Mouse (Mus musculus): Measurements from ENCODE around the gene Zfp710. TPM values are rescaled to one million over a fixed set of nuclear protein-coding genes. Genes with fewer than 3 reads are reported as not detected.

Gene Zfp710
- polyA plus RNA-seq, 1 experiment from 2014 or later: 12.1 TPM

Other genes starting within 250 kb of the Zfp710 start
- 0.15 TPM in 1 of 2 replicates, not detected in the other for gene Mesp1, start 231.0 kb upstream of the Zfp710 start, polyA plus RNA-seq (2015; fragmentation: Nextera tagmentation; extraction: Ambion mirVana)
- 0.21 and 0.41 TPM in 2 replicates for gene Mesp2, start 214.1 kb upstream of the Zfp710 start, polyA plus RNA-seq (2015; fragmentation: Nextera tagmentation; extraction: Ambion mirVana)
- gene Anpep, start 163.8 kb upstream of the Zfp710 start, polyA plus RNA-seq (2015; fragmentation: Nextera tagmentation; extraction: Ambion mirVana): 7.3 and 7.9 TPM in 2 replicates
- gene Ap3s2, start 104.2 kb upstream of the Zfp710 start, polyA plus RNA-seq (2015; fragmentation: Nextera tagmentation; extraction: Ambion mirVana): 28.3 and 31.1 TPM in 2 replicates
- gene Arpin, start 89.5 kb upstream of the Zfp710 start, polyA plus RNA-seq (2015; fragmentation: Nextera tagmentation; extraction: Ambion mirVana): 27.8 and 28.5 TPM in 2 replicates
- gene Idh2, start 90.6 kb downstream of the Zfp710 start, polyA plus RNA-seq (2015; fragmentation: Nextera tagmentation; extraction: Ambion mirVana): 1,911 and 2,152 TPM in 2 replicates
- gene Sema4b, start 162.0 kb downstream of the Zfp710 start, polyA plus RNA-seq (2015; fragmentation: Nextera tagmentation; extraction: Ambion mirVana): 9.9 and 11.3 TPM in 2 replicates
- gene Cib1, start 208.0 kb downstream of the Zfp710 start, polyA plus RNA-seq (2015; fragmentation: Nextera tagmentation; extraction: Ambion mirVana): 54.2 and 57.9 TPM in 2 replicates
- 3.3 and 3.7 TPM in 2 replicates for gene Gdpgp1, start 208.1 kb downstream of the Zfp710 start, polyA plus RNA-seq (2015; fragmentation: Nextera tagmentation; extraction: Ambion mirVana)
- gene Ttll13, start 221.6 kb downstream of the Zfp710 start, polyA plus RNA-seq (2015; fragmentation: Nextera tagmentation; extraction: Ambion mirVana): 0.62 and 0.82 TPM in 2 replicates
- gene Ngrn, start 236.4 kb downstream of the Zfp710 start, polyA plus RNA-seq (2015; fragmentation: Nextera tagmentation; extraction: Ambion mirVana): 37.0 and 37.9 TPM in 2 replicates
- gene Vps33b, start 244.8 kb downstream of the Zfp710 start, polyA plus RNA-seq (2015; fragmentation: Nextera tagmentation; extraction: Ambion mirVana): 9.6 and 11.1 TPM in 2 replicates